Comparison of ENCODE assay signal across 17 mouse cellular contexts in the genomic region with DNA sequence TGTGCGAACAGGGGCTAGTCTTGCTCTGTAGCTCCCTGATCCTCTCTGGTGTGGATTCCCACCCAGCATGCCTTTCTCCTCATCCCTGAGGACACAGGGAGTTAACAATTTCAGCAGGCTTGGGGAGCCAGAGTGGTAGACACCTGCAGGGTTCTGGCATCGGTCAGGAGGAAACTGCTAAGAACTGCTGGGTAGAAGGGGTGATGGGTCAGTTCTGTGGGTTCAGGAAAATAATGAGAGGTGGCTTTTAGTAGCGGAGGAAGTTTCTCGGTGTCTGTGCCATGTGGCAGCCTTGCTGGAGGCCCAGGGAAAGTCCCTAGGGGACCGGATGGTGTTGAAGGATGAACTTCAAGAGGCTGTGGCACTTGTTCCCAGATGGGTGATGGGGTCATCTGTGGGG. TPM values are rescaled to one million over a fixed set of nuclear protein-coding genes. Genes with fewer than 3 reads are reported as not detected.
DNase-seq lines count a peak whose midpoint lies in the region; ATAC-seq and TF ChIP-seq lines count a peak whose summit lies in the region.
"Had no signal": no experiment of that assay in that cellular context is flagged by ENCODE, and none has a peak within 500 bp of the region (broad histone marks: within the 10 kb centered on the region; RNA-seq: fewer than 3 reads in every experiment).

No protein-coding gene starts in this region.

- 48% methylated on average over 5 of the region's 5 CpGs for WGBS in hindbrain, embryonic 12.5 days
- WGBS in hindbrain, embryonic 11.5 days = 44% methylated on average over 5 of the region's 5 CpGs
- 36% methylated on average over 5 of the region's 5 CpGs for WGBS in hindbrain, postnatal 0 days
- WGBS in neural tube, embryonic 13.5 days = 64% methylated on average over 5 of the region's 5 CpGs

- 0 out of 2 replicates have a peak overlapping the region, but pooled peaks have one; percentile 42 for H3K4me3 ChIP-seq in hindbrain, embryonic 12.5 days
- no peak overlapping the region for H3K4me3 ChIP-seq in hindbrain, embryonic 11.5 days (ENCODE audit: low read depth, low read length)
- H3K4me3 ChIP-seq in hindbrain, postnatal 0 days (ENCODE audit: low read length) = peak overlapping the region; percentile 44
- H3K4me3 ChIP-seq in neural tube, embryonic 13.5 days = peak overlapping the region; percentile 50
- H3K4me3 ChIP-seq: liver, embryonic 12.5 days had no signal

- H3K9ac ChIP-seq in hindbrain, embryonic 12.5 days = no peak overlapping the region
- no peak overlapping the region for H3K9ac ChIP-seq in hindbrain, embryonic 11.5 days (ENCODE audit: low read depth, low read length)
- peak overlapping the region; percentile 61 for H3K9ac ChIP-seq in hindbrain, postnatal 0 days (replicated peaks; ENCODE audit: low read length)
- peak overlapping the region; percentile 74 for H3K9ac ChIP-seq in neural tube, embryonic 13.5 days
- H3K9ac ChIP-seq: liver, embryonic 12.5 days had no signal

- no peak for TF ChIP-seq CTCF in hindbrain, postnatal 0 days (IDR thresholded peaks at IDR 0.05; ENCODE audit: low read depth)

- H3K36me3 ChIP-seq in hindbrain, embryonic 12.5 days = no peaks in the 10 kb centered on the region
- no peaks in the 10 kb centered on the region for H3K36me3 ChIP-seq in hindbrain, embryonic 11.5 days (ENCODE audit: control insufficient read depth, insufficient read depth, low read length)
- no peaks in the 10 kb centered on the region for H3K36me3 ChIP-seq in hindbrain, postnatal 0 days (ENCODE audit: insufficient read depth, low read length)
- no peaks in the 10 kb centered on the region for H3K36me3 ChIP-seq in neural tube, embryonic 13.5 days
- H3K36me3 ChIP-seq: liver, embryonic 12.5 days had no signal

- H3K9me3 ChIP-seq in hindbrain, embryonic 12.5 days (replicated peaks) = no peaks in the 10 kb centered on the region
- H3K9me3 ChIP-seq in hindbrain, embryonic 11.5 days (ENCODE audit: control insufficient read depth, low read length) = no peaks in the 10 kb centered on the region
- no peaks in the 10 kb centered on the region for H3K9me3 ChIP-seq in hindbrain, postnatal 0 days (ENCODE audit: low read length)
- no peaks in the 10 kb centered on the region for H3K9me3 ChIP-seq in neural tube, embryonic 13.5 days
- H3K9me3 ChIP-seq: liver, embryonic 12.5 days had no signal

- H3K4me1 ChIP-seq in hindbrain, embryonic 12.5 days = peaks cover 13% of the 10 kb centered on the region
- peaks cover 4% of the 10 kb centered on the region; the same call in 1 of the 2 replicates for H3K4me1 ChIP-seq in hindbrain, embryonic 11.5 days (replicated peaks; ENCODE audit: control insufficient read depth, insufficient read depth, low read length)
- H3K4me1 ChIP-seq in hindbrain, postnatal 0 days (ENCODE audit: insufficient read depth, low read length) = peaks cover 13% of the 10 kb centered on the region; the same call in 1 of the 2 replicates
- H3K4me1 ChIP-seq in neural tube, embryonic 13.5 days (replicated peaks) = peaks cover 22% of the 10 kb centered on the region

- H3K27me3 ChIP-seq in hindbrain, embryonic 12.5 days = peaks cover 30% of the 10 kb centered on the region
- H3K27me3 ChIP-seq in hindbrain, embryonic 11.5 days (ENCODE audit: control insufficient read depth, insufficient read depth, low read length) = peaks cover 8% of the 10 kb centered on the region
- no peaks in the 10 kb centered on the region for H3K27me3 ChIP-seq in hindbrain, postnatal 0 days (ENCODE audit: insufficient read depth, low read length)
- H3K27me3 ChIP-seq in neural tube, embryonic 13.5 days = peaks cover 25% of the 10 kb centered on the region

- DNase-seq in hindbrain, embryonic 11.5 days (ENCODE audit: low spot score) = no peak
- peak; percentile 70 for DNase-seq in cerebellum, adult 9-11 months
- no peak for DNase-seq in hindbrain, postnatal 0 days (ENCODE audit: low spot score)
- no peak for DNase-seq in frontal cortex, postnatal 36 days (ENCODE audit: low spot score in 2 of 2)
- no peak for DNase-seq in layer of hippocampus, adult 9-11 months
- DNase-seq: adrenal gland, adult 2 months; gastrocnemius, postnatal 25 days; kidney, postnatal 4 days; lung, postnatal 36 days; spleen, adult 18-20 months had no signal

- peak overlapping the region; percentile 65 for H3K4me2 ChIP-seq in hindbrain, embryonic 12.5 days (replicated peaks)
- no peak overlapping the region for H3K4me2 ChIP-seq in hindbrain, embryonic 11.5 days (replicated peaks; ENCODE audit: low read depth, low read length)
- H3K4me2 ChIP-seq in hindbrain, postnatal 0 days (ENCODE audit: low read depth, low read length) = peak overlapping the region; percentile 66
- H3K4me2 ChIP-seq in neural tube, embryonic 13.5 days = peak overlapping the region; percentile 59
- H3K4me2 ChIP-seq: liver, embryonic 12.5 days had no signal

- H3K27ac ChIP-seq in hindbrain, embryonic 12.5 days = no peak overlapping the region
- no peak overlapping the region for H3K27ac ChIP-seq in hindbrain, embryonic 11.5 days (ENCODE audit: low read depth, low read length)
- no peak overlapping the region for H3K27ac ChIP-seq in hindbrain, postnatal 0 days
- no peak overlapping the region for H3K27ac ChIP-seq in neural tube, embryonic 13.5 days (replicated peaks)
- H3K27ac ChIP-seq: liver, embryonic 12.5 days; stomach, postnatal 0 days had no signal

- no peak for ATAC-seq in hindbrain, embryonic 12.5 days (ENCODE audit: low FRiP score)
- ATAC-seq in hindbrain, embryonic 11.5 days (ENCODE audit: low FRiP score) = no peak
- ATAC-seq in hindbrain, postnatal 0 days = no peak
- ATAC-seq in neural tube, embryonic 13.5 days (ENCODE audit: low read depth) = no peak
- ATAC-seq in activated CD4-positive, CD25-positive, alpha-beta regulatory T cell, adult 4 months = no peak
- ATAC-seq: intestine, embryonic 16.5 days; liver, embryonic 12.5 days; Patski had no signal

RNA-seq across cellular contexts. Expression of gene Tmem63c, which starts 6.3 kb away (rescaled TPM):
- polyA plus RNA-seq in hindbrain, embryonic 12.5 days (2016; fragmentation: Nextera tagmentation; extraction: Ambion mirVana) = 1.8 and 2.3 TPM in 2 replicates
- polyA plus RNA-seq in hindbrain, embryonic 11.5 days (2014; fragmentation: Nextera tagmentation; extraction: Ambion mirVana) = 0.66 and 1.4 TPM in 2 replicates
- 23.3 and 25.7 TPM in 2 replicates for total RNA-seq in hindbrain, postnatal 0 days (2014; rRNA removed)
- 7.9 and 8.6 TPM in 2 replicates for polyA plus RNA-seq in hindbrain, postnatal 0 days (2015; fragmentation: Nextera tagmentation; extraction: Ambion mirVana)
- polyA plus RNA-seq in neural tube, embryonic 13.5 days (2015; fragmentation: Nextera tagmentation; extraction: Ambion mirVana) = 6.1 and 7.1 TPM in 2 replicates
- under 1 TPM in 1 of 2 experiments, not detected in 1; 0.40 TPM for polyA plus RNA-seq in activated CD4-positive, CD25-positive, alpha-beta regulatory T cell, adult 4 months (2017; shearing (Covaris generic))
- total RNA-seq: gastrocnemius, postnatal 25 days had no signal
- polyA plus RNA-seq: liver, embryonic 12.5 days; Patski had no signal

RNA-seq across cellular contexts. Expression of gene Zdhhc22, which starts 37.2 kb away (rescaled TPM):
- 2.9 and 3.7 TPM in 2 replicates for polyA plus RNA-seq in hindbrain, embryonic 12.5 days (2016; fragmentation: Nextera tagmentation; extraction: Ambion mirVana)
- 0.82 and 0.89 TPM in 2 replicates for polyA plus RNA-seq in hindbrain, embryonic 11.5 days (2014; fragmentation: Nextera tagmentation; extraction: Ambion mirVana)
- total RNA-seq in hindbrain, postnatal 0 days (2014; rRNA removed) = 38.6 and 39.4 TPM in 2 replicates
- polyA plus RNA-seq in hindbrain, postnatal 0 days (2015; fragmentation: Nextera tagmentation; extraction: Ambion mirVana) = 21.8 and 25.2 TPM in 2 replicates
- polyA plus RNA-seq in neural tube, embryonic 13.5 days (2015; fragmentation: Nextera tagmentation; extraction: Ambion mirVana) = 17.1 and 23.5 TPM in 2 replicates
- polyA plus RNA-seq in activated CD4-positive, CD25-positive, alpha-beta regulatory T cell, adult 4 months (2017; shearing (Covaris generic)) = under 1 TPM in 1 of 2 experiments, not detected in 1; 0.60 TPM
- total RNA-seq: gastrocnemius, postnatal 25 days had no signal
- polyA plus RNA-seq: liver, embryonic 12.5 days; Patski had no signal

Comparison
In these comparisons a context has a peak if more than half of its experiments do, and no peak if none do; other contexts are left out.
1. H3K9ac ChIP-seq: peak in hindbrain, postnatal 0 days (single experiment) and neural tube, embryonic 13.5 days (single experiment); none in hindbrain, embryonic 12.5 days (single experiment) and hindbrain, embryonic 11.5 days (single experiment).